14 mouse cellular contexts compared by ENCODE assay signal in genomic region chr7:16240978-16241303, GRCm38 (mm10). TPM values are rescaled to one million over a fixed set of nuclear protein-coding genes. Genes with fewer than 3 reads are reported as not detected.
"Had no signal": no experiment of that assay in that cellular context is flagged by ENCODE, and none has a peak within 500 bp of the region (broad histone marks: within the 10 kb centered on the region; RNA-seq: fewer than 3 reads in every experiment).

No protein-coding gene starts in this region.

- H3K9me3 ChIP-seq: limb, embryonic 13.5 days; midbrain, embryonic 10.5 days; neural tube, embryonic 15.5 days had no signal

- H3K9ac ChIP-seq: limb, embryonic 13.5 days; neural tube, embryonic 15.5 days had no signal

- H3K27me3 ChIP-seq: limb, embryonic 13.5 days; neural tube, embryonic 15.5 days had no signal

- DNase-seq: kidney, adult 11 months; kidney, adult 9 months; kidney, postnatal 36 days; left cerebral cortex, postnatal 4 days; lung, adult 18-20 months; midbrain, embryonic 14.5 days; thymus, adult 18-20 months; thymus, postnatal 25 days had no signal

- H3K36me3 ChIP-seq: limb, embryonic 13.5 days; midbrain, embryonic 10.5 days; neural tube, embryonic 15.5 days had no signal

- H3K4me3 ChIP-seq: limb, embryonic 13.5 days; midbrain, embryonic 10.5 days; myocyte; neural tube, embryonic 15.5 days had no signal

- H3K4me1 ChIP-seq: limb, embryonic 13.5 days; midbrain, embryonic 10.5 days; neural tube, embryonic 15.5 days had no signal

- H3K27ac ChIP-seq: kidney, postnatal 0 days; limb, embryonic 13.5 days; midbrain, embryonic 10.5 days; neural tube, embryonic 15.5 days had no signal

- H3K4me2 ChIP-seq: limb, embryonic 13.5 days; neural tube, embryonic 15.5 days had no signal

RNA-seq across cellular contexts. Expression of gene C5ar2, which starts 3.0 kb away (rescaled TPM):
- polyA plus RNA-seq: midbrain, embryonic 14.5 days; myocyte; neural tube, embryonic 11.5 days had no signal

RNA-seq across cellular contexts. Expression of gene C5ar1, which starts 18.4 kb away (rescaled TPM):
- polyA plus RNA-seq: myocyte had no signal
